Mouse (Mus musculus) CH12.LX (cell line): ENCODE results near the gene Usp18.

Experiments
- POLR2A ChIP-seq: IDR thresholded peaks from 2 replicates; pipeline ENCODE4 v1.6.1; 2011; ENCODE audit warnings: low read depth, mild to moderate bottlenecking, improper control_type of control experiment, low read length
- USF1 ChIP-seq: IDR thresholded peaks from 2 replicates; pipeline ENCODE4 v1.6.1; 2014; ENCODE audit warnings: low read depth, mild to moderate bottlenecking, inconsistent platforms, low read length, improper control_type of control experiment

- TF ChIP-seq POLR2A (no peak), USF1 (no peak)
Observed at GRCm38 (mm10) chr6:121303466-121304220, 57.9 kb downstream of the Usp18 start.
